Mouse (Mus musculus) E14TG2a.4 (cell line): ENCODE results near the gene C2cd2.

Source experiments
- CTCF ChIP-seq: conservative IDR thresholded peaks from 2 replicates; pipeline ENCODE4 v1.5.1; 2014; ENCODE audit warnings: low read length
- NANOG ChIP-seq: IDR thresholded peaks from 2 replicates; pipeline ENCODE4 v1.6.1; 2014; ENCODE audit warnings: borderline replicate concordance, low read length, mixed read lengths
- POU5F1 ChIP-seq: IDR thresholded peaks from 2 replicates; pipeline ENCODE4 v1.6.1; 2014; ENCODE audit warnings: low read length, borderline replicate concordance

- TF ChIP-seq CTCF (no peak), NANOG (no peak), POU5F1 (no peak)
Measured at GRCm38 (mm10) chr16:97909356-97909755, 53.0 kb downstream of the C2cd2 start.
